Mouse (Mus musculus) thymus, postnatal 0 days (tissue): Measurements from ENCODE around the gene Uck2. TPM values are rescaled to one million over a fixed set of nuclear protein-coding genes. Genes with fewer than 3 reads are reported as not detected.

Experiments used
- DNase-seq: peaks from one replicate; pipeline ENCODE4 v3.0.0-alpha.2; 2015; ENCODE audit warnings: low spot score
- microRNA-seq: library from miRNA; unstranded; fragments of <30 nt; microRNA quantifications from one replicate; pipeline ENCODE4, GENCODE M21; 2016; ENCODE audit warnings: borderline number of aligned reads
- polyA plus RNA-seq: library from polyadenylated mRNA; unstranded; fragments of >200 nt; fragmentation: Nextera tagmentation; extraction: Ambion mirVana; gene quantifications from 2 replicates; pipeline ENCODE4 v1.2.1, GENCODE M21; 2015

Uck2 gene
- polyA plus RNA-seq, 1 experiment from 2014 or later = 165 TPM

DNA sequence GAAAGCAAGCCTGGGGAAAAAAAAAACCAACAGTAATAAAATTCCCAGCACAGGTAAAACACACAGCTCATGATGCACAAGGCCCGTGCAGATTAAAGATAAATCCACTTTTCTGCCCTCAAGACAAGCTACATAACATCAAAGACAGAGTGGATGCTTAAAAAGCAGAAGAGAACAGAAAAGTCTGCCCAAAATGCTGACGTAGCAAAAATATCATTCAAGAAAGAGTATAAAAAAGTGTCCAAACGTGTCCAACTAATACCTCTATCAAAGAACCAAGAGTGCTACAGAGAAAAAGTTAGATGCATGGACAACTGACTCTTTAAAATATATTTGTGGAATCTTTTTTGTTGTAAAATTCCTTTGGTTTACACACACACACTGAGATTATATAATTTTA, 69.7 kb downstream of the Uck2 start:
- DNase-seq = no peak

- no peak for DNase-seq
Observed at GRCm38 (mm10) chr1:167212710-167213109, 72.4 kb downstream of the Uck2 start.

- peak; percentile 57 for DNase-seq
Observed at GRCm38 (mm10) chr1:167211979-167212614, 73.0 kb downstream of the Uck2 start.

DNA sequence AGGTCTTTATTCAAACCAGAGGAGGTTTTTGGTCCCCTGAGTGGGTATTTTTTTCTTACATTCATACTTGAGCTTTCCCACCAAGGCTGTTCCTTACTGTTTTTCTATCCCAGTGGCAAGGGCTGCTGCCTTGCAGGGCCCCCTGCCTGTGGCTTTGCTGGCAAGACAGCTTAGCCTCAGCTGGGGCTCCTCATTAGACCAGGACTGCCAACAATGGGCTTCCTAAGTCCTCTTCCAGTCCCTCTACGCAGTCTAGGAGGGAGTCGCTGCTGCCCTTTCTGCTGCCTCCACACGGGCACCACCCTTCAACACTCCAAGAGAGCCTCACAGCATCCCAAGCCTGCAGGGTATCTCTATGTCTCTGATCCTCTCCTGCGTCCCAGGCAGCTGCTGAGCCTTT, 76.3 kb downstream of the Uck2 start:
- no peak for DNase-seq

- DNase-seq = no peak
Observed at GRCm38 (mm10) chr1:167205177-167205750, 79.9 kb downstream of the Uck2 start.

- DNase-seq = no peak
Observed at GRCm38 (mm10) chr1:167204421-167204820, 80.7 kb downstream of the Uck2 start.

DNA sequence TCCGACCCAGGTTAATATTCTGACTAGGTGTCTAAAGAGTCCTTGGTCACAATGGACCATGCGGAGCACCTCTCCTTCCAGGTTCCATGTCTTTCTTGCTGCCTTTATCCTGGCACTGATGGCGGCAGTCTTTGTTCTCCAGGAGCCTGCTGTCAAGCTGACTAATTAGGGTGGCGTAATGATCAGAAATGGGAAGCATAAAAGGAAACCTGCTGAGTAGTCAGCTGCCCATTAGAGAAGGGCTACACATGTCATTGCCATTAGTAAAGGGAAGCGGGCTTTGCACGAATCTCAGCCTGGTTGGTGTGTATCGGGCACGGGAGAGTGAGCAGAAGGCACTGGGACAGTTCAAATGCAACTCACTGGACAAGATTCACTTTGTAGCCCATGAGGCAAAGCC, 90.4 kb downstream of the Uck2 start:
- no peak for DNase-seq

DNA sequence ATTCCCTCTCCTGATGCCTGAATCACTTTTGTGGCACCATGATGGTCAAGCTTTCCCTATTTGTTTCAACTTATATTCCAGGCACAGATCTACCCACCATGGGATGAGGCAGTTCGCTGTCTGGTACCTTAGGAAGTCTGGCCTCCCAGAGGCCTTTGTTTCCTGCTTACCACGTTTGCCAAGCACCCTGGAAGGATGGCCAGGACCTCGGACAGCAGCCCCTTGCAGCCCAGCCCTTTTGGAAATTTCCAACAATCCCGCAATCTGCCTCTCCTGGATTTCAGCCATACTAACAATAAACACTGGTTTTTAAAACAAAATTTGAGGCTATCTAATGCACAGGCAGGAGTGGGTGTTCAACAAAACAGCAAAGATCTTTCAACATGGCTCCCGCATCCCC, 97.3 kb downstream of the Uck2 start:
- DNase-seq = no peak

DNA sequence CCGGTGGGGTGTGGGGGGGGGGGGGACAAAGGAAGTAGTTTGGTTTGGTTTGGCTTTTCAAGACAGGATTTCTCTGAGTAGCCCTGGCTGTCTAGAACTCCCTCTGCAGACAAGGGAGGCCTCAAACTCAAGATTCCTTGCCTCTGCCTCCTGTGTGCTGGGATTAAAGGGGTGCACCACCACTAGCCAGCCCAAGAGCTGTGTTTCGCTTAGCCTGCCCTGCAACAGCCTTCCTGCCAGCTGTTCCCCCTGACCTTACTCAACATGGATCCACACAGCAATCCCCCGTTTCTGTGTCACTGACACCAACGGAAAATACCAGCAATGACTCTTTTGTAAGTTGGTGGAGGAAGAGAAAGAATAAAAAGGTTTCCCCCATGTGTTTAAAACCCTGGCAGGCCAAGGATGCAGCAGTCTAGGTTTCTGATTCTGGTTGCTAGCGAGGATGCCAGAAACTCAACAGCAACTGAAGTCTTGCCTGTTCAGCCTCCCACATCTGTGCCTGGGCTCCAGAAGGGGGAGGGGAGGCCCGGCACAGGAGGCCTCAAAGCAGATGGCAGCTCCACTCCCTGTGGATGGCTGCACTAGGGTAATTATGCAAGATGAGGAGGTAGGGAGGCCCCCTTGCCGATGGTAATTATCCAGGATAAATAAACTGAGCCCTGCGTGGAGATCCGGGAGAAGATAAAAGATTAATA, 103.1 kb downstream of the Uck2 start:
- DNase-seq = no peak

Small RNAs within 50 kb of the gene (microRNA-seq; reads per million reads assigned to microRNA genes)
- gene Mir6347 = not detected

Other genes with a start within 250 kb of the Uck2 start
- 91.4 and 98.8 TPM in 2 replicates for gene Tmco1, start 23.1 kb upstream of the Uck2 start, polyA plus RNA-seq
- gene Aldh9a1, start 64.7 kb upstream of the Uck2 start, polyA plus RNA-seq = 66.9 and 68.6 TPM in 2 replicates
- gene Mgst3, start 108.5 kb upstream of the Uck2 start, polyA plus RNA-seq = 36.5 and 40.7 TPM in 2 replicates
- gene Lrrc52, start 181.5 kb upstream of the Uck2 start, polyA plus RNA-seq = 0.12 TPM in 1 of 2 replicates, not detected in the other